In genomic region chrX:71087370-71088079, GRCm38 (mm10) we compare ENCODE assay signal across 17 mouse cellular contexts. TPM values are rescaled to one million over a fixed set of nuclear protein-coding genes. Genes with fewer than 3 reads are reported as not detected.
DNase-seq lines count a peak whose midpoint lies in the region; ATAC-seq and TF ChIP-seq lines count a peak whose summit lies in the region.
"Had no signal": no experiment of that assay in that cellular context is flagged by ENCODE, and none has a peak within 500 bp of the region (broad histone marks: within the 10 kb centered on the region; RNA-seq: fewer than 3 reads in every experiment).

No protein-coding gene starts in this region.

- TF ChIP-seq POLR2A in lung, adult 2 months (IDR thresholded peaks at IDR 0.05; ENCODE audit: borderline replicate concordance, extremely low read depth, low read depth, low read length): no peak
- no peak for TF ChIP-seq POLR2A in embryonic fibroblast, embryonic 13.5 days (IDR thresholded peaks at IDR 0.05; ENCODE audit: low read depth, low read length)

- ATAC-seq in monocyte, adult 5-6 weeks (replicated peaks; ENCODE audit: insufficient number of reproducible peaks, low FRiP score, low TSS enrichment, poor library complexity, severe bottlenecking): 0 out of 2 replicates have a peak, but pooled peaks have one; percentile 43
- ATAC-seq: intestine, embryonic 16.5 days had no signal

- H3K4me3 ChIP-seq in gastrocnemius, adult 2 months: no peak overlapping the region
- H3K4me3 ChIP-seq in lung, adult 2 months (replicated peaks; ENCODE audit: extremely low read depth, low read depth, low read length): no peak overlapping the region
- no peak overlapping the region for H3K4me3 ChIP-seq in embryonic fibroblast, embryonic 13.5 days (ENCODE audit: insufficient read depth, low read length)
- H3K4me3 ChIP-seq: embryonic facial prominence, embryonic 13.5 days; heart, embryonic 12.5 days; hindbrain, embryonic 15.5 days; kidney, embryonic 15.5 days had no signal

- no peak for TF ChIP-seq CTCF in gastrocnemius, adult 2 months (IDR thresholded peaks at IDR 0.05)
- TF ChIP-seq CTCF in lung, adult 2 months (IDR thresholded peaks at IDR 0.05; ENCODE audit: insufficient read depth, low read length): no peak
- no peak for TF ChIP-seq CTCF in embryonic fibroblast, embryonic 13.5 days (IDR thresholded peaks at IDR 0.05; ENCODE audit: borderline replicate concordance, insufficient read depth, low read length)

- no peaks in the 10 kb centered on the region for H3K4me1 ChIP-seq in lung, adult 2 months (ENCODE audit: control insufficient read depth, insufficient read depth, low read length)
- H3K4me1 ChIP-seq in embryonic fibroblast, embryonic 13.5 days (ENCODE audit: control insufficient read depth, insufficient read depth, low read length): no peaks in the 10 kb centered on the region
- H3K4me1 ChIP-seq: embryonic facial prominence, embryonic 13.5 days; heart, embryonic 12.5 days; hindbrain, embryonic 15.5 days; kidney, embryonic 15.5 days had no signal

- peak overlapping the region; percentile 6; the same call in 1 of the 2 replicates for H3K27ac ChIP-seq in gastrocnemius, adult 2 months
- H3K27ac ChIP-seq in embryonic fibroblast, embryonic 13.5 days (ENCODE audit: insufficient read depth, low read length): peak overlapping the region; percentile 91
- H3K27ac ChIP-seq: embryonic facial prominence, embryonic 13.5 days; hindbrain, embryonic 15.5 days; kidney, embryonic 15.5 days had no signal

- no peak for DNase-seq in gastrocnemius, adult 2 months
- no peak for DNase-seq in gastrocnemius, postnatal 4 days (ENCODE audit: low spot score in 2 of 2)
- peak; percentile 1 for DNase-seq in lung, postnatal 36 days
- DNase-seq in lung, adult 2 months: no peak
- DNase-seq in left cerebral cortex, postnatal 36 days (ENCODE audit: low spot score in 2 of 2): no peak
- no peak for DNase-seq in ovary, adult 18-20 months (ENCODE audit: low spot score)
- DNase-seq: cerebellum, adult 9-10 months; lung, postnatal 14 days; right cerebral cortex, postnatal 4 days; thymus, postnatal 36 days had no signal

- 54% methylated on average over 4 of the region's 4 CpGs for WGBS in lung, adult 2 months

- intact Hi-C loops in gastrocnemius, adult 2 months (cut with DNase I): no loop called here
- intact Hi-C loops in left cerebral cortex, postnatal 36 days (cut with DNase I): no loop called here

RNA-seq across cellular contexts. Expression of gene Mamld1, which starts 37.5 kb away (rescaled TPM):
- 1 to 10 TPM; 1.5 to 2.0 TPM for total RNA-seq in gastrocnemius, adult 2 months (2021)
- total RNA-seq in gastrocnemius, postnatal 4 days (2021): 1 to 10 TPM; 6.8 to 7.0 TPM
- 3.9 and 5.1 TPM in 2 replicates for polyA plus RNA-seq in lung, adult 2 months (2012; rRNA removed)
- polyA plus RNA-seq in embryonic fibroblast, embryonic 13.5 days (2011; ENCODE audit: insufficient read length, low read depth, missing spikeins): 6.0 and 7.7 TPM in 2 replicates
- total RNA-seq in monocyte, adult 5-6 weeks (2017): not detected in 3 replicates
- 10 to 100 TPM; 27.2 to 35.8 TPM for total RNA-seq in left cerebral cortex, postnatal 36 days (2021)
